Mouse (Mus musculus) erythroblast, embryonic 14.5 days (primary cell): ENCODE results near the gene Nr2f1. TPM values are rescaled to one million over a fixed set of nuclear protein-coding genes. Genes with fewer than 3 reads are reported as not detected.

ENCODE experiments used
- H3K27me3 ChIP-seq: 2 replicates; pipeline ENCODE4 v1.6.1; 2012; ENCODE audit warnings: inconsistent platforms; ENCODE audit not compliant: control insufficient read depth
- H3K36me3 ChIP-seq: 2 replicates; pipeline ENCODE4 v1.6.1; 2012; ENCODE audit warnings: mild to moderate bottlenecking, inconsistent platforms; ENCODE audit not compliant: control insufficient read depth
- H3K4me1 ChIP-seq: 2 replicates; pipeline ENCODE4 v1.6.1; 2012; ENCODE audit warnings: inconsistent platforms; ENCODE audit not compliant: control insufficient read depth
- H3K4me3 ChIP-seq: replicated peaks from 2 replicates; pipeline ENCODE3; 2012; ENCODE audit warnings: moderate library complexity, mild to moderate bottlenecking, inconsistent platforms
- H3K9me3 ChIP-seq: 2 replicates; pipeline ENCODE4 v1.6.1; 2012; ENCODE audit warnings: low read length, inconsistent platforms, mixed read lengths; ENCODE audit not compliant: control insufficient read depth
- GATA1 ChIP-seq: IDR thresholded peaks from 2 replicates; pipeline ENCODE4 v1.6.1; 2012; ENCODE audit warnings: low read length, inconsistent platforms, mixed read lengths
- TAL1 ChIP-seq: IDR thresholded peaks from 3 replicates; pipeline ENCODE4 v1.6.1; 2012; ENCODE audit warnings: low read length, inconsistent platforms, mixed read lengths
- polyA plus RNA-seq: library from polyadenylated mRNA; stranded (reverse); fragments of >175 nt; gene quantifications from 2 replicates; pipeline ENCODE4 v1.2.3, GENCODE M21; 2012

The Nr2f1 gene
- polyA plus RNA-seq, 1 experiment: not detected

DNA sequence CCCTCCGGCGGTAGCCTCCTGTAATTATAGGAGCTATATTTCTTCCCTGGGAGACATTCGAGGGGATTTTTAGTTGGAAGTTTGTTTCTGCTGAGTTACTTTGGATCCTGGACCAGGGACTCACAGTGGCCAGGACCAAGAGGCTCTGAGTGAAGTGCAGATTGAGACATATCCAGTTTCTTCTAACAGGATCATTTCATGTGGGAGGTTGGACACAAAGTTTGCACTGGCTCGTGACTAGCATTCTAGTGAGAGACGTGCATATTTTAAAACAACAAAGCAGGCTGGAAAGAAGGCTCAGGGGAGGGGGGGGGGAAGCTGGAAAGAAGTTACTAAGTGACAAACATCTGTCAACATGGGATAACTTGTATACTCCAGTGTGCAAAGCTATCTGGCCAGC is 16.6 kb downstream of the Nr2f1 start:
- H3K27me3 ChIP-seq: peaks cover 100% of the 10 kb centered on the region
- no peaks in the 10 kb centered on the region for H3K4me1 ChIP-seq
- no peak for TF ChIP-seq TAL1
- TF ChIP-seq GATA1: no peak
- H3K4me3 ChIP-seq: no peak overlapping the region
- no peaks in the 10 kb centered on the region for H3K36me3 ChIP-seq
- H3K9me3 ChIP-seq: no peaks in the 10 kb centered on the region

DNA sequence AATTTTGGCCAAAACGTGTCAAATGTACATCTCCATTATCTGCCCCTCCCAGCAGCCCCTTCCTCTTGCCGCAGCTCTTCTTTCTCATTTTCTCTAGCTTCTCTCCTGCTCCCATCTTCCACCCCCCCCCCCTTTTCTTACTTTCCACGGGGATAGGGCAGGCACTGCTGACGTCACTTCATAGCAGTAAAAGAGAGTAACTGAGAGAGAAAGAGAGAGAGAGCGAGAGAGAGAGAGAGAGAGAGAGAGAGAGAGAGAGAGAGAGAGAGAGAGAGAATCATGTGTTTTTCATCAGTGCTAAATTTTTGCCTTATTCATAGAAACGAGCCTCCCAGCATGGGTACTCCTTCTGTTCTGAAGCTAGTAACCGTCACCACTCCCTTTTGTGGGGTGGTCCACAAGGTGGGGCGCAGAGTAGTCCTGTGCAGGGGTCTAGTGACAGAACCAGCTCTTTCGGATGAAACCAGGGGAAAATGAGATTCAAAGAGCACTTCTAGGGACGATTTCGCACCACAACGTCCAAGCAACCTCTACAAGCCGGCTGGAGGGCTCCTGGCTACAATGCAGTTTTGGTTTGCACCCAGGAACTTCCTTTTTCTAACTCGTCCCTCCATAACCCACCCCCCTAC is 17.5 kb downstream of the Nr2f1 start:
- H3K4me3 ChIP-seq: no peak overlapping the region
- no peaks in the 10 kb centered on the region for H3K4me1 ChIP-seq

DNA sequence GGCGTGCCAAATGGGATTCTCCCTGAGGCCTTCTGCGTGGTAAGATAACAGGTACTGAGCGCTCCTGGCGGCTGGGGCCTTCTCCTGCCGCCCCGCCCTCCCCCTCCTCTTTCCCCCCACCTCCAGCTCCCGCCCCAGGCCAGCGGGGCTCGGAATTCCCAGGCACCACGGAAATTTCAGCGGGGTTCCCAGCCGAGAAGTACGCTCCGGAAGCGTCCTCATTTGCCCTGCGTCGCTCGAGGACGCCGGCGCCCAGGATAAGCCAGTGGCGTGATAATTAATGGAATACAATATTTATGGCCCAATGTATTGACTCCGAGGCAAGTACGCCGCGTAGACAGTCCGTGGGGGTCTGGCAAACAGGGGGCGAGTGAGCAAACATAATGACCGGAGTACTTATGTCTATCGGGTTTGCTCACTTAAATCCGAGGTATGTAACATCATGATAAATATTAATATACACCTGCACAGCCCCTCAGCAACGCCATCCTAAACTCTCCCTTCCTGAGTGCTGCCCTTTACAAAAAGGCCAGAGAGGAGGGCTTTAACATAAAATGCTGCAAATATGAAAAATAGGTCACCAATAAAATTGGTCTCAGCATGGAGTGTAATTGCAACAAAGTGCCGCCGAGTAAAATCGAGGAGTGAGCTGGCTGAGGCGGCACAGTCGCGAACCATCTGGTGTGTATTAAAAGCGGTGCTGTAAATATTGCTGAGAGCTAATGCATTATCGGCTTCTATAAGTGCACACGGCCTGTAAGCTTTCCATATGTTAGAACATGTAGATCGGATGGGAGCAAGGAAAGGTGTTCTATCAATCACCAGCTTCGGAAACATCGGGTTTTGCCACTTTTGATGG is 18.3 kb downstream of the Nr2f1 start:
- Histone ChIP-seq H3K4me3 (no peak overlapping the region), H3K36me3 (no peaks in the 10 kb centered on the region), H3K4me1 (no peaks in the 10 kb centered on the region), H3K9me3 (no peaks in the 10 kb centered on the region), H3K27me3 (peaks cover 99% of the 10 kb centered on the region)
- TF ChIP-seq GATA1 (no peak), TAL1 (no peak)

More for the DNA sequence above, 17.5 kb downstream of the Nr2f1 start:
- H3K36me3 ChIP-seq: no peaks in the 10 kb centered on the region
- peaks cover 99% of the 10 kb centered on the region for H3K27me3 ChIP-seq
- no peak for TF ChIP-seq GATA1
- no peak for TF ChIP-seq TAL1
- no peaks in the 10 kb centered on the region for H3K9me3 ChIP-seq

DNA sequence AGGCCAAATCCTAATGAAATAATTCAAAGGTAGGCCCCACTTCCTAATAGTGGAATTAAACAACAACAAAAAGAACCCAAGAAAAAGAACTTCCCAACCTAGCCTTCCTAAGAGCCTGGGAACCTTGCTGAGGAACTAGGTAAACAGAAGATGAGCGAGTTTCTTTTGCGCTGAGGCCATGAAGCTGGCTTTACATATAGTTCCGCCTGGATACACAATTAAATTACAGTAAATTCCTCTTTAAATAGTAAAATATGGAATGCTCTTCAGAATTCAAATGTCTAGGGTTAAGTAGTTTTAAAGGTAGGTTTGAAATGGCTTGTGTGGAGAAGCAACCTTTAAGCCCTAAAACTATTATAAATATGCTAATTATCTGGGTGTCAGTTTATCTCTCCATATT is 19.3 kb downstream of the Nr2f1 start:
- Histone ChIP-seq H3K4me1 (no peaks in the 10 kb centered on the region), H3K27me3 (peaks cover 99% of the 10 kb centered on the region)

DNA sequence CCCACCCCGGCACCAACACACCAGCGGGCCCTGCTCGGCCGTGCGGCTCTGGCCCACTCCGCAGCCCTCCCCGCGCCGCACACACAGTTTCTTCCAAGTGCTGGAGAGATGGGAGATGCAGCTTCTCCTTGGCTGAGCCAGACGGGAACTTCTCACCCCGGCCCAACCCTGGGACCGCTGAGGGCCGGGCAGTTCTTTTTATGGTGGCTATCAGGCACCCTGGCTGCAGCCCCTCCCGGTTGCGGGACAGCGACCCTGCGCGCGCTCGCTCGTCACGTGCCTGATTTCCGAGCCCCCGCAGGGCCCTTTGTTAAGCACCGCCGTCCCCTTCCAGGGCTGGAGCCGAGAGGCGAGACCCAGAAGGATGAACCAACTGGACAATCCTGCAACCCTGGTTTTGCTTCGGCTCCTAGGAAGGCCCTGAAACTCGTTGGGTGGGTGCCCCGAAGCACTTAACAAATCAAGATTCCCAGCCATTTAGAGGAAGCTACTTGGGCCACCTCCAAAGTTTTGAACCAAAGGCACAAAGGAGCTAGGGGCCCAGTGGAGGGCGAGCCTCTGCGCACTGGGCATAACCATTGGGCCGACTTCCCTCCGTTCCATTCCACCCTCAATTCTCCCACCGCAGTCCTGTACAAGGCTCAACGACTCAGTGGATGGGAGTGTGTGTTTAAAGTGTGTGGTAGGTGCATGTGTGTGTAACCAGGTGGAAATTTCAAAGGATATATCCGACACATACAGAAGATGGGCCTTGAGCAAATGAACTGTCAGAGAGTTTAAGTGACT is 20.1 kb downstream of the Nr2f1 start:
- Histone ChIP-seq H3K27me3 (peaks cover 97% of the 10 kb centered on the region), H3K4me1 (no peaks in the 10 kb centered on the region), H3K4me3 (no peak overlapping the region), H3K36me3 (no peaks in the 10 kb centered on the region), H3K9me3 (no peaks in the 10 kb centered on the region)
- TF ChIP-seq GATA1 (no peak), TAL1 (no peak)

More for the DNA sequence above, 19.3 kb downstream of the Nr2f1 start:
- H3K36me3 ChIP-seq: no peaks in the 10 kb centered on the region
- no peak for TF ChIP-seq GATA1
- TF ChIP-seq TAL1: no peak
- no peaks in the 10 kb centered on the region for H3K9me3 ChIP-seq
- H3K4me3 ChIP-seq: no peak overlapping the region

DNA sequence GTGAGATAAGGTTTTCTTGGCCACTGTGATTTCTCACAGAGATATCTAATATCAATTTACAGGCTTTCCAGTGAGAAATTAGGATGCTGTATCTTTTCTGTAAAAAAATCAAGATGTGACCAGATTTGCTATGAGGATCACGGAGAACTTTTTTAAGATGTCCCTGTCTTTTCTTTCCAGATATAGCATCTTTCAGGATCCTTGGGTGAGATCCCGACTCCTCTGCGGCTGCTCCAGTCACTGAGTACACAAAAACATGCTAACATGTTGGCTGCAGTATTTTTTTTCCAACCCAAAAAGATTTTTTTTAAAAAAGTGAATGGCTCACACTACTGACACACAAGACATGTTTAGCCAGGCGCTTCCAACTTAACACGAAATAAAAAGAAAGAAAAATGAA is 20.8 kb downstream of the Nr2f1 start:
- TF ChIP-seq GATA1: no peak
- no peak for TF ChIP-seq TAL1
- no peaks in the 10 kb centered on the region for H3K9me3 ChIP-seq
- no peak overlapping the region for H3K4me3 ChIP-seq
- peaks cover 97% of the 10 kb centered on the region for H3K27me3 ChIP-seq
- no peaks in the 10 kb centered on the region for H3K36me3 ChIP-seq
- H3K4me1 ChIP-seq: no peaks in the 10 kb centered on the region

DNA sequence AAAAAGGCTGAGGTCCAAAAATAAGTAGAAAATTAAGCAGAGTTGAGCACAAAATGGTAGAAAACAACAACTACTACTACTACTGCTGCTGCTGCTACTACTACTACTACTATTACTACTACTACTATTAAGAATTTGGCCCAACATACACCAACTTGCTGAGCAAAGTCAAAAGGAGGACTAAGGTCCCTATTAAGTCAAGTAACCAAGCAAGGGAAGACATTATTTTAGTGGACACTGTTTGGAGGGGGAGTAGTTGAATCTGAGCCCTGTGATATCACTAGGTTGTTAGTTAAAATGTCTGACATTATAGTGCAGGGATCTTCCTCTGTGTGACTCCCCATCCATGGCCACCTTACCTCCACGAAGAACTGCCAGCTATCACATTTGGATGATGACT is 21.5 kb downstream of the Nr2f1 start:
- Histone ChIP-seq H3K9me3 (no peaks in the 10 kb centered on the region), H3K27me3 (peaks cover 95% of the 10 kb centered on the region), H3K4me1 (no peaks in the 10 kb centered on the region), H3K4me3 (no peak overlapping the region), H3K36me3 (no peaks in the 10 kb centered on the region)
- TF ChIP-seq TAL1: no peak
- TF ChIP-seq GATA1: no peak

DNA sequence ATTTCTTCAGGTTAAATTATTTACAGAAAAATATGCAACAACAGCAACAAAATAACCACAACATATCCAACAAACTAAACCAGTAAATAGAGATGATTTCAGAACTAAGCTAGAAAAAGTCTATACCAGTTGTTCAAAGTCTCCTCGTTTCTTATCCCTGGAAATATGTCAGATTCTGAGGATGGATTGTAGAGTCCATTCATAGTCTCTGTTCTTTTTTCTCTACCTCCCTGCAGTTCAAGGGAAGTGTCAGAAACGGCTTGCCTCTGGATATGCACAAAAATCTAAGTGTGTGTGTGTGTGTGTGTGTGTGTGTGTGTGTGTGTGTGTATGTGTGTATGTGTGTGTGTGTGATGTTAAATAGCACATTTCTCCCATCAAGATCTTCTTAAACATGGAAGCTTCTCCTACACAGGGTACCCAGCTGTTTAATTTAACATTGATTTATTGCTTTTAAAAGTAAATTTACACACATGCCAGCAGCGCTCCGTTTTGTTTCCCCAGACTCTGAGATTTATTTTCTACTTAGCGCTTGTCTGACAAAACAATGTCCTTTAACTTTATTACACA is 22.1 kb downstream of the Nr2f1 start:
- peaks cover 95% of the 10 kb centered on the region for H3K27me3 ChIP-seq

More for the DNA sequence above, 22.1 kb downstream of the Nr2f1 start:
- no peaks in the 10 kb centered on the region for H3K9me3 ChIP-seq
- H3K36me3 ChIP-seq: no peaks in the 10 kb centered on the region
- TF ChIP-seq TAL1 (no peak), GATA1 (no peak)
- no peak overlapping the region for H3K4me3 ChIP-seq
- no peaks in the 10 kb centered on the region for H3K4me1 ChIP-seq
